Mouse (Mus musculus) telencephalon, adult 2 months (tissue): ENCODE results near the gene Gm5065.

Experiments used
- DNase-seq: peaks from one replicate; pipeline ENCODE4 v3.0.0-alpha.2; 2011; ENCODE audit warnings: low read depth, low spot score

The Gm5065 gene

DNA sequence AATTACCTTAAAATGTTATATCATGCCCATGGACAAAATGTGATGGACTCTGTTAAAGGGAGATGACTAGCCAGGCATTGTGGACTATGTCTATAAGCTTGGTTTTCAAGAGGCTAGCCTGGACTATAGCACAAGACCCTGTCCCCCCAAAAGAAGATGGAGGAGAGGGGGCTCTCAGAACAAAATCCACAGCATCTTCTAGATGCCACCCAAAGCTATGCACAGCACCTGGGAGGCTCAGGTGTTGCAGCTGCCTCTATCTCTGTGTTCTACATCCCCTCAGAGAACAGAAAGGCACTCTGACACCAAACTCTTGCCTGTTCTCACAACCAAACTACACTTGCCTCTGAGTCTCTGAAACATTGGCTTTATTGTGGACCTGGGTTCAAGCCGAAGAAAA lies at the start of gene Gm5065:
Gene Gm5065, plus strand, starts transcription at position 301 of the 400 bp plus-strand sequence.
- no peak for DNase-seq

DNA sequence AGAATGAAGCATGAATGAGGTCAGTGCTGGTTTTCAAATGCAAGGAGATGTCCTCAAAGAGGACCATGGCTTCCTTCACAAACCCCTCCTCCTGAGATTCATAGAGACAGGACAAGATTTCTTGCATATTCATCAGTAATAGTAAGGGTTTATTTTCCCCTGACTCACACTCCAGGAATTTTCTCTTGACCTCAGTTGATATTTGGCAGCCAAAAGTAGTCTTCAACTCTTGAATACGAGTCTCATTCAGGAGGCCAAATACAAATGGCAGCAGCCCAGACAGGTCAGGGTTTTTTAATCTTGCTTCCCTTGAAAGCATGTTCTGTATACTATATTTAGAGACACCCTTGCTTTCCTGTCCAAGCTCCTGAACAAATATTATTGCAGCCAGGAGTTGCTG lies 22.8 kb upstream of the Gm5065 start:
- DNase-seq = no peak

- DNase-seq = no peak
These were observed 598 bp downstream of the Gm5065 start, which contains the start of gene Nlrp2 for GRCm38 (mm10) chr7:5350935-5351334. TSS of gene Nlrp2 (minus strand) at chr7:5351035.

DNA sequence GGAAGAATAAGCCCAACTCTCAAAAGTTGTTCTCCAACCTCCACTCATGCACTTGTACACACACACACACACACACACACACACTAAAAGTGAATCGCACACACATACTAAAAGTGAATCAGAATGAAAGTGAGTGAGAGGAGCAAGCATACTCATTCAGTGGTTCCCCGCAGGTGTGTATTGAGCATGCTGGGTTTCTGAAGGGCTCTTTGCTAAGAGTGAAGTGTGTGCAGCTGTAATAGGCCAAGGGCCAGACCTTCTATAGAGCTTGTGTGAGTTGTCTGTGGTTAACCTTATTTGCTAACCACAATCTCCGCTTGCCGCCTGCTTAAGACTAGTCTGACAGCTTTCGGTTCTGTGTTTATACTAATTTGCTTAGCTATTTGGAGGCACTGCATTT lies 13.3 kb downstream of the Gm5065 start:
- no peak for DNase-seq

- no peak for DNase-seq
These were observed 16.4 kb downstream of the Gm5065 start for GRCm38 (mm10) chr7:5366724-5367123.

- DNase-seq = no peak
These were observed 55.9 kb downstream of the Gm5065 start for GRCm38 (mm10) chr7:5406201-5406600.
